Mouse (Mus musculus) mature B cell (primary cell): ENCODE data around the gene D630039A03Rik.
"Not testable (repeated sequence)": the region's sequence is repeated elsewhere in the genome, so short reads cannot be mapped to it uniquely, and the experiment has no call there.

Experiments used
- in situ Hi-C: fragments of 300-500 bp; cut with MboI; formaldehyde crosslinking; loops from 2 replicates; pipeline ENCODE4 v1.14.3; 2019

The D630039A03Rik gene

DNA sequence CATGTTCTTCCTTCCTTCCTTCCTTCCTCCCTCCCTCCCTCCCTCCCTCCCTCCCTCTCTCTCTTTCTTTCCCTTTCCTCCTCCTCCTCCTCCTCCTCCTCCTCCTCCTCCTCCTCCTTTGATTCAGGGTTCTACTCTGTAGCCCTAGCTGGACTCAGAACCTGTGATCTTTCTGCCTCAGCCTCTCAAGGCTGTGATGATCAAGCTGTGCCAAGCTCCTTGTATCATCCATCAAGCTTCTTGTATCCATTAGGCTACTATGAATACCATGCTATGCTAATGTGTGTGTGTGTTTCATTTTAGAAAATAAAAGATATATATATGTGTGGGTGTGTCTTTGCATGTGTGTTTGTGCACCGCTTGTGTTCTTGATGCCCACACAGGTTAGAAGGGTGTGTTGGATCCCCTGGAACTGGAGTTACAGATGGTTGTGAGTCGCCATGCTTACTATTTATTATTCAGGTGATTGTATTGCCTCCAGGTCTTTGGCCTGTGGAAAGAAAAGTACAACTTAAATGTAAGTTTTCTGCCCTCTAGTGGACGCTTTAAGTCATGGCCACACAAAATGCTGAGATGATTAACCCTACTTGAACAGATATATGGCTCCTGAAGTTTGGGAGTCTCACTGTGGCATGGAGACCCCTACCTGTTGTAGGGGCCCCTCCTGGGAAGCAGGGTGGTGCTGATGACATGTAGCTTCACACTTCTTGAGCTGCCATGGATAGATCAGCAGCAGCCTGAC lies 11.5 kb upstream of the D630039A03Rik start:
- in situ Hi-C loops = no loop called here

DNA sequence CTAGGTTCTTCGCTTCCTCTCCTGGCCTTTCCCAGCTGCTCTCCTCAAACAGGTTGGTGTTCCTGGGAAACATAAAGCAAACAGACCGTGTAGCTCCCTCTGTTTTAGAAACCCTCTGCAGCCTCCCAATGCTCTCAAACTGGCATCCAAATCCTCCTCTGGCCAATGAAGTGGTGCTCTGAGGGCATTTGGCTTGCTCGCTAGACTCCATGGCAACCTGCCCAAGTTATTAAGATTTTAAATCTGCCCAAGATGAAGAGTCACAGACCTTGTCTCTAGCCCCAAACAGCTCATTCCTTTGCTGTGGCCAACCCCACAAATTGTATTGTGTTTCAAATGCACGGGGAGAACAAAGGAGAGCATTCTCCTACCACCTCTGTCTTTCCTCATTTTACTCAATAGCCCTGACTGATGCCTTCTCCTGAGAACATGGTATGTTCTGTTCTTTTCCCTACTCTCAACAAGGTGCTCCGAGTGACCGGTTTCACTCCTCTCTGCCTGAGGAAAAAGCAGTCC lies 8.5 kb upstream of the D630039A03Rik start:
- in situ Hi-C loops = no loop called here

DNA sequence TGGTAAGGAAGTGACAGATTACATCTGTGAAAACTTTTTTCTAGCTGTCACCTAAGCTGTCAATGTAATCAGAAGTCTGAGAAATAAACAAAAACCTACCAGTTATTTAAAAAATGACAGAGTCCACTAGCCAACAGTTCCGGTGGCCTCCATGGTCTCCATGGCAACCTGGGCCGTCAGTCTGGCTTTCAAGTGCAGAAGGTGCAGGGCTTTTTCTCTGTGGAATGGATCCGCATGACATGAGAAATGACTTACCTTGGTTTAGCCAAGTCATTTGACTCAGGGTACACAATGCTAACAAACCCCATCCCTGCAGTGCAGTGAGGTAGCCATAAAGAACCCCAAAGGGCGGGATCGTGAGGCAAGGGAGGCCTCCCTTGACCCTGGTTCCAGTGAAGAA lies 6.1 kb upstream of the D630039A03Rik start:
- in situ Hi-C loops = no loop called here

DNA sequence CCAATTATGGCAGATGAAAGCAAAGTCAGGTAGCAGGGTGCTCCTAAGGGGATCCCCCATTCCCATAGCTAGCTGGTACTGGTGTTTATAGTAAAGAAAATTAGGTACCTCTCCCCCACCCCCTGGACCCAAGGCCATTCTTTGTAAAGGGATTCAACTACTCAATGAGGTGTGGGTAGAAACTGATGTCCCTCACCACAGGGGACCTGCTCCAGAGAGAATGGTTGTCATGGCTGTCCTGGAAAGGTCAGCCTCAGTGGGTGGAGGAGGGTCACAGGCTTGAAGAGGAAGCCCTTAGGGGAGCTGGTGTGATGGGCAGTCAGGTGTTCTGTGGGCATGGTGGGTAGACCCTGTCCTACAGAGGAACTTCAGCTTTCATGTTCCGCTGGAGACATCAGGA lies 4.4 kb upstream of the D630039A03Rik start:
- in situ Hi-C loops = no loop called here

DNA sequence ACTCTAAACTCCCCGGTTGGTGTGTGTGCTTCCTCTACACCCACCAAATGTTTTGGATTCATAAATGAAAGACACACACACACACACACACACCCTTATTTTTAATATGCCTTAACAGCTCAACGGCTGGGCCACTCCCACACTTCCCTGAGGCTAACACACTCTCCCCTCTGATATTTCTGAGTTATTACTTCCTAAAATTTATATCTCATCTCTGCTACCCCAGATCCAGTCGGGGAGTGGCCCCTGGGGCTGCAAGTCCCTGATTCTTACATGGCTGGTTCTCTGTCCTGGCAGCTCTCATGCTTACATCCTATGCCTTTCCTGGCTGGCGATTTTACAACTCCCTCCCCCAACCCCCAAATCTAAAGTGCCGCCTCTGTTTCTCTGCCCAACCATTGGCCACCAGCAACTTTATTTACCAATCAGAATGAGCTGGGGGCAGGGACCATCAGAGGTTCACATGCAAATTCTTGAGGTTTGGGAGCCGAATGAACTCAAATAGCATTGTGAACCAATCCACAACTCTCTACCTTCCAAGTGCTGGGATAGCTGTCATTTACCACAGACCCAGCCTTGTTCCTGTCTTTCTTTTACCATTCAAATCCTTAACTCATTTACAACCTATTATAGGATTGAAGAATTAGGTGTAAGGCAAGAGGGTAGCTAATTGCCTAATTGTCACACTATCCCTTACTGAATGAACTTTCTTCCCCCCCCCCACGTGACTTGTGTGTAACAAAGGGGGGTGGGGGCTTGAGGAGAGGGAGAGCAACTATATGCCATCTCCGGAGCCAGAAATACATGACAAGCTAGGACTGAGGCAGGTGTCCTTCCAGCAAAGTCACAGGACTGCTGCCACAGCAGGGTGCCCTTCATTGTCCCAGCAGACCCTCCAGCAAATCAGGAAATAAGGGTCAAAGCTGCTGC lies 3.7 kb upstream of the D630039A03Rik start:
- in situ Hi-C loops = no loop called here

DNA sequence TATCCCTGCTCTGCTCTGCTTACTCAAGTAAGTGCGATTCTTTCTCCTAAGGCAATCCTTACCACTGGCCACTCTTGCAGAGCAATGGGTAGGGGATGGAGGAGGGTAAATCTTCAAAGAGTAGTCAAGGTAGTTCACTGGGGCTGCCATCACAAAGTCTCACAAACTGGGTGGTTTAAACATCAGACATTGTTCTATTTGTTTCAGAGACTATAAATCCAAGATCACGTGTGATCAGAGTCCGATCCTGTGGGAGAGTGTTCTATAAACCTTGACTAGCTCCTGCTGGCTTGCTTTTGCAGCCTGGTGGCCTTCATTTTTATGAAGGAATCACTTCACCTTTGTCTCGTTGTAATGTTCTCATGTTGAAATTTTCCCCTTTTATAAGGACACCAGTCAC lies 614 bp upstream of the D630039A03Rik start:
- in situ Hi-C loops = no loop called here

DNA sequence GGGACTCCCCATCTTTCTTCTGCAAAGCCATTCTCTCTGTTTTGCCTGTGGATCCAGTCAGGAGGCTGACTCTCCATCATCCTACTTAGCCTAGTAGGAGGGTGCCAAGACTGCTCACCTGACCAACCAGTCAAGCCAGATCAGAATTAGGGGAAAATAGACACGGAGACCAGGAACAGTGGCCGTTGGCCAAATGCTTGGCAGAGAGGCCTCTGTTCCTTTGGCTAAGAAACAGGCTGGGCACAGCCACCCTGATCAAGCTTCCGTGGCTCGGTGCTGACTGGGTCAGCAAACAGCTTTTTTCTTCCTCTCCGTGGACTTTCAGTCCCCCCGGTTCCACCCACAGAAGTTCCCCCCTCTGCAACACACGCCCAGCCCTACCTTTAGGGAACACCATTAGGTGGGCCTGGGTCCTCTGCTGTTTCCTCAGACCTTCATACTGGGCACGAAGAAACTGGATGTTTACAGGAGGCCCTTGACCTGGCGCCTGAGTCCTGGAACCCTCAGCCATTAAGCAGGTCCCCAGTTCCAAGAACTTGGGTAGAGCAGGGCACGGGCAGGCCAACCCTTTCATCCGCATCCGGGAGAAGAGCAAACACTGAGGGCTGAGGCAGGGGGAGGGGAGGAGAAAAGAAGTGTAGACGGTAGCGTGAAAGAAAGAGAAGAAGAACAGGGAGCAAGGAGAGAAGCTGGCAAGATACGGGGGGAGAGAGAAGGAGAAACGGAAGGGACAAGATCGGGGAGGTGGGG lies 706 bp downstream of the D630039A03Rik start:
- in situ Hi-C loops = no loop called here

DNA sequence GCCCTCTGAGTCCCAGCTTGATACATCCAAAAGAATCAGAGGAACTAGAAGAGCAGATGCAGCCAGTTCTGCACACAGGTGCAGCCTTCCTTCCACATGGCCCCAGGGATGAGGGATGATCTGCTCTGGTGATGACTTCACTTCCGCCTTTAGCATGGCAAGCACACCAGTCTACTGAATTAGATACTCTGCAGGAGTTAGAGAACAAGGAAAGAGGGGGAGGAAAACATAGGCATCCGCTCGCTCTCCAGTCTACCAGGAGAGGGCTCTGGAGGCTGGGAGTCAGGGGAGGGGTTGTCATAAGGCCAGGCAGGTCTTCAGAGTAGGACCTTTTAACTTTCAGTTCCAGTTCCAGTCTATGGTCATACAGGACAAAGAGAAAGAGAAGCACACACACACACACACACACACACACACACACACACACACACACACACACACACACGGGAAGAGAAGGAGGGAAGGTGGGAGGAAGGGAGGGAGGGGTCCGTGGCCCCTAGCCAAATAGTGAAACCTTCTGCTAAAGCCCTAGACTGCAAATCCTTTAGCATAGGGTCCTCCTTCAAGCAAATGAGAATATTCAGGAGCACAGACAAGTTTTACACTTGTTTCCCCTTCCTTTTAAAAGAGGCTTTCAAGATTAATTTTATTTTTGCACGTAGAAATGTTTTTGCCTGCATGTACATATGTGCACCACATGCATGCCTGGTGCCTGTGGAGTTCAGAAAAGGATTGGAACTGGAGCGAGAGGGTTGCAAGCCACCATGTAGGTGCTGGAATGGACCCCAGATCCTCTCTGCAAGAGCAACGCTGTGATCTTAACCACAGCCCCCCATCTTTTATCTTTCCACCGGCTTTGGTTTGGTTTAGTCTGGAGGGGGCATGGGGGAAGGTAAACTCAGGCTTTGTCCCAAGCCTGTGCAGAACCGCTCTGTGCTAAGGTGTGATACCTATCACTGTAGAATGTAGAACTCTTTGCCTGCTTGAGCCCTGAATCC lies 1.6 kb downstream of the D630039A03Rik start:
- in situ Hi-C loops = no loop called here

DNA sequence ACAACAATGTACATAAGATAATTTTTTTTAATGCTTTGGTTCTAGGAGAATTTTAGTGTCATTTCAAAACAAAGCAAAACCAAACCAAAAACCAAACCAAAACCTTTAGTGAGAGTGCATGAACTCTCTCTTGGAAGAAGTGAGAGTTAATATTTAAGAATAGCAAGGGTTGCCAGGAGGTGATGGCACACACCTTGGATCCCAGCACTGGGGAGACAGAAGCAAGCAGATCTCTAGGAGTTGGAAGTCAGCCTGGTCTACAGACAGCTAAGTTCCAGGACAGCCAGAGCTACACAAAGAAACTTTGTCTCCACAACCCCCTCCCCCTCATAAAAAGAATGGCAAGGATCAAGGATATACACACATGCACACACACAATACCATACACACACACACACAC lies 3.1 kb downstream of the D630039A03Rik start:
- in situ Hi-C loops = no loop called here

DNA sequence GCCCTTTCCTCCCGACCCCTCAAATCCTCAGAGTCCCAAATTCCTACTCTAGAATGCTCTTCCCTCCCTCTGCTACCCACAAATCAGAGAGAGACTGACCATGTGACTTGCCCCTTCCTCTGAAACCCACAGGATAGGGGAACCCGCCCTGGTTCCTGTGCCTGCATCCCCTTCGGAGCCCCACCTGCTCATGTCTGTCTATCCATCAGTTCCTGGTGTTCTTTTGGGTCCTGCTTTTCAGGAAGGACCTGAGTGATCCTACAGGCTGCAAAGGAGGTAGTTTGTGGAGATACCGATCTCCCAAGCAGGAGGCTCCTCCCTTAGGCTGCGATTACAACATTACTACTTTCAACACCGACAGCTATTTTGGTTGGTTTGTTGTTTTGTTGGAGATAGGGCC lies 7.2 kb downstream of the D630039A03Rik start:
- in situ Hi-C loops = no loop called here

DNA sequence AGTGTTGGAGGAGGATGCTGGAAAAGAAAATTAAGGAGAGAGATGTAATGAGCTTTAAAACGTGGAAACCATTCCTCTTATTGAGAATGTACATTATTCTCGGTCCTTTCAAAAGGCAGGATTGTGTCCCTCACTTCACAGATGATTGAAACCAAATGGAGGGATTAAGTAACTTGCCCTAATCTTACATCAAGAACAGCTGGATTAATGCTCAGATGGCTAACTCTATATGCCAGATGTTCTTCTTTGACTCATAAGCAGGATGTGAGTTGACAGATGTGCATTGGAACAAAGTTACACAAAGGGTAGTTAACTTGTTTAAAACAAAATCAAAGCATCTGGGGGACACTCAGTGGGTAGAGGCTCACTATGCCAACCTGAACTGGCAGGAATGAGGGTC lies 9.4 kb downstream of the D630039A03Rik start:
- in situ Hi-C loops = no loop called here

DNA sequence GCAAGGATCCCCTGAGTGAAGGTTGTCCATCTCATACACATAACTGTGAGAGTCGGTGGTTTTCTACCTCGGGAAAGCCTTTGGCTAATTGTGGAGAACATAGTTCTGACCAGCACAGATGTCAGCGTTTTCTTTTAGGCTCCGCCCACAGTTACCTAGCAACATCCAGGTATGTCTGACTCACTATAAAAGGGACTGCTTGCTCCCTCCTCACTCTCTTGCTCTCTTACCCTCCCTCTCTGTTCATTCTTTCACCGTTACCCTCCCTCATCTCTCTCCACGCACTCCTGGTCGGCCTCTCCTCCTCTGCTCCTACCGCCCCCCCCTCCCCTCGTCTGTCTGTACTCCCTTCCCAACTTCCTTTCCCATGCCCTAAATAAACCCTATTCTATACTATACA lies 11.5 kb downstream of the D630039A03Rik start:
- in situ Hi-C loops = no loop called here

DNA sequence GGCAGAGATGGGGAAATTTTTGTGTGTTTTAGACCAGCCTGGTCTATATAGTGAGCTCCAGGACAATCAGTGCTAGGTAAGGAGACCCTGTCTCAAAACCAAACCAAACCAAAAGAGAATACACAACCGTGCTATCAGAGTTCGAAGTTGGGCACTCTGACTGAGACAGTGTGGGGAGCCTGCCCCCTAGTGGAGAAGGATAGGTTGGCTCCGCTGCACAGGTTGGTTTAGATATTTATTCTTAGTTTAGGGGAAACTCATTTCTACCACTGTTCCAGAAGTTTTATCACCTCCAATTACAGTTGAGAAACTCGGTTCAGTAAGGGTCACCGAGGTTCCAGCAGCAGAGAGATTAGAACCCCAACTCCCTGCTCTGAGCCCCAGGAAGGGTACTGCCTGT lies 11.9 kb downstream of the D630039A03Rik start:
- in situ Hi-C loops = no loop called here

DNA sequence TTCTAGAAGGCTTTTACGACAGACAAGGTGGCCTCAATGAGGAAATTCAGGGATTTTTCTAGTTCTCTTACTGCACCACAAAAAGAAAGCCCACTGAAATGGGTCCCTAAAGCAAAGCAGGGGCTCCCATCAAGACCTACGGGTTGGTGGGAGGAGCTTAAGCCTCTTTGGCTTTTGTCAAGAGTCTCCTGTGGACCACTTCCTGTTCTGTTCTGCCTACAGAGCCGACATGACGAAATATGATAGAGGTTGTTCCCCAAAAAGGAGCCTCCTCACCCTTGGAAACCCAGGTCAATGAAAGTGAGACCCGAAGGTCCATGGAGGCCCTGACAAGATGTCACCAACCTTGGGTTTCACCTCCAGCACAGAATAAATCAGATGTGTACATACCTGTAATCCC lies 13.5 kb downstream of the D630039A03Rik start:
- in situ Hi-C loops = no loop called here

DNA sequence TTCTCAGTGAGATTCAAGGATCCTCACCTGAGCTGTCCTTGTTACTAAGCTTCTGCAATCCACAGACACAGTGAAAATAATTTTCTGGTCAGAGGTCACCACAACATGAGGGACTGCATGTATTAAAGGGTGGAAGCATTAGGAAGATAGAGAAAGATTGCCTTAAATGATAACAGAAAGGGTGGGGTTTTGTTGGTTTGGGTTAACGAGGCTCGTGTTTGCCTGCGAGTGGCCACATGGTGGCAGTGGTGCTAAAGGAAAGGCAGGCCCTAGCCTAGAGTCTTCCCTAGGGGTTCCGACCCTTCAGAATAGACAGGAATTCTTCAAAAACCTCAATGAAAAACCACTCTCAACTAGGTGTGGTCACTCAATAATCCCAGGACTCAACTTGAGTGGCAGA lies 14.9 kb downstream of the D630039A03Rik start:
- in situ Hi-C loops = no loop called here

DNA sequence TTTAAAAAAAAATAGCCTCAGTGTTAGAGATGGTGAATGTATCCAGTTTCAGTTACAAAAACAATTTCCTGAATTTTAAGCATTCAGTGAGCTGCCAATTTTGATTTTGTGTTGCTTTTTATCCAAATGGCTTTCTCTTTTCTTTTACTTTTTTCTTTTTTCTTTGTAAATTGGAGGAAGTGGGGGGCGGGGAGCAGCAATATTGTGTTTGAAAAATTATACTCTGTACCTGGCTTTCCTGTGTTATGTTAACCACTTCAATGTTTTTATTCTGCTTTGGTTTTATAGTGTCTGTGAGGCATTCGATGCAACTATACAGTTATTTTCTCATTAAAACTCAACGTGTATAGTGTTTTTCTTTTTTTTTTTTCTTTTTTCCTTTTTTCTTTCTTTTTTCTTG lies 19.5 kb downstream of the D630039A03Rik start:
- in situ Hi-C loops = no loop called here

DNA sequence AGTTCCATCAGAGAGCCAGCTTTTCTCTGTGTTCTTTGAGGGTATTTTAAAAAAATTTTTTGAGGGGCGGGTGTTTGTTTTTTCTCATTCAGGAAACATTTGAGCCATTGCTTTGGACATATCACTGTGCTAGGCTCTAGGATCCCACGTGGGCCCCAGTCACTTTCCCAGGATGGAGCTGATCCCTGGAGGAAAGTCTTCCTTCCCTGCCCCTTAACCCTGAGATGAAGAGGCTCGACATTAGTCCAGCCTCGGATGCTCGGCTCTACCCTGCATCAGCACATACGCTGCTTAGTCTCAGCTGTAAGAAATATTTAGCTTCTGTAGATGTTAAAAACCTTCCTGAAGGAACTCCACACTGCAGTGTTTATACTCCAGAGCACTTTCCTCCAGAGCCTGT lies 20.2 kb downstream of the D630039A03Rik start:
- in situ Hi-C loops = no loop called here

DNA sequence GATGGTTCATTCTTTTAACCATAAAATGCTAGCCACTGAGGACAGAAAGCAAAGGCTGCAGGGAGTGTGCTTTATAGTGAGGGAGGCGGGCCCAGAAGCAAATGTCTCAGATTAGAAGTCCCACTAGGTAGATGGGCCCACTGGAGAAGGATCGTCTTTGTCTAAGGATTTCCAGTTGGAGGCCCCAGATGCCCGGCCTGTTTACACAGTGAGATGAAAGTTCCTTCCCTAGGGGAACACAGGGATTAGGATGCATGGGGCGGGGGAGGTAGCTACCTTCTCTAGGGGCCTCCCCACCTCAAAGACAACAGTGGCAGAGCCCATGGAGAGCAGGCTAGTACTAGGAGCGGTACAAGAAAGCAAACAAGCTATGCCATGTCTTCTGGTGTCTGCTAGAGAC lies 21.0 kb downstream of the D630039A03Rik start:
- in situ Hi-C loops = no loop called here

DNA sequence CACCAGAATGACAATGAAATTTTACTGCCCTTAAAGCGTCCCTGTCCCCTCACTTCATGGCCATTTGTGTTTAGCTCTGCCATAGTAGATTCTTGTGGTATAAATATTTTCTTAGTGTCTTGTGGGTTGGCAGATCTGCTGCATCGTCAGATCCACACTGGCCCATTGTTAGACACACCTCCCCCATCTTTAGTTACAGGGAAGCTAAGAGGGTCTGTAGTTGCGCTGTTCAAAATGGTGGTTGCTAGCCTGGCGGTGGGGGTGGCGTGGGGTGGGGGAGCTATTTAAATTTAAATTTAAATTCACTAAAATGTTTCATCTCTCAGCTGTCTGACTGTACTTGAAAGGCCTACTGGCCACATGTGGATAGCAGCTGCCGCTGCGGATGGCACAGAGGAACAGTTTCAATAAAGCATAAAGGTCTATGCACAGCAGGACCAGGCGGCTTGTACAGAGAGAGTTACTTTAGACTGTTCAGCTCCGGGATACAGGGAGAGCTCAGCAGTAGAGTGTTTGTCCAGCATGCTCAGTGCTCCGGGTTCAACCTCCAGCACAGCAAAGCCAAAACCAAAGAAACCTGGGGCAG lies 24.0 kb downstream of the D630039A03Rik start:
- in situ Hi-C loops = no loop called here

DNA sequence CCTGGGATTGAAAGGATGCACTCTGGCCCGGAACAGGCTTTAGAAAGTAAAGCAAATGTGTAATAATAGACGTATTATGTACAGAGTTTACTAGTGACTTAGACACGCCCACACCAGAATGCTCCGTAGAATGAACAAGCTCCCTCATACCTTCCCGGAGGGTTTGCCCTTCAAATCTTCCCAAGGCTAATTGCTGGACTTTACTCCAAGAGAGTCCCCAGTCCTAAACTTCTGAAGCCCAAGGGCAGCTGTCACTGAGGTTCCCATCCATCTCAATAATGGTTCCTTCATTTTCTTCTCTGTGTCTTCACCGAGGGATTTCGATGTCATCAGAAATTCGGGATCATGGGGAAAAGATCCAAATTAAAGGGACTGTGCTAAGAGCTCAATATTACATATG lies 26.3 kb downstream of the D630039A03Rik start:
- in situ Hi-C loops = no loop called here

DNA sequence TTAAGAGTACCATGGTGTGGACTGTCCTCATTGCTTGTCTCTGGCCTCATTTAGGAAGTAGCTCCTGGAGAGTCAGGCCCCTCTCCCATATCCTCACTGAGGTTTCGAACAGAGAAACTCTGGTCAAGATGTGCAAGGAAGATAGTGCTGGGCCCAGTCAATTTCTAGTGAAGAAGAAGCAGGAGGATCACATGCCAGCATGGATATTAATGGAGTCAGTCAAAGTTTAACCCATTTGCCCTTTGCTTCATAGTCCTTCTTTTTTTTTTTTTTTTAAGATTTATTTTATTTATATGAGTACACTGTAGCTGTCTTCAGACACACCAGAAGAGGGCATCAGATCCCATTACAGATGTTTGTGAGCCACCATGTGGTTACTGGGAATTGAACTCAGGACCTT lies 27.1 kb downstream of the D630039A03Rik start:
- in situ Hi-C loops = not testable (repeated sequence)
